In genomic region chr7:74667106-74667505, GRCm38 (mm10) we compare ENCODE assay signal across 22 mouse cellular contexts.
DNase-seq lines count a peak whose midpoint lies in the region; ATAC-seq and TF ChIP-seq lines count a peak whose summit lies in the region.
"Had no signal": no experiment of that assay in that cellular context is flagged by ENCODE, and none has a peak within 500 bp of the region (broad histone marks: within the 10 kb centered on the region; RNA-seq: fewer than 3 reads in every experiment).

No protein-coding gene starts in this region.

- H3K4me1 ChIP-seq in liver, adult 2 months (ENCODE audit: control insufficient read depth, insufficient read depth, low read length): no peaks in the 10 kb centered on the region
- H3K4me1 ChIP-seq in liver, embryonic 12.5 days: no peaks in the 10 kb centered on the region
- H3K4me1 ChIP-seq: hindbrain, embryonic 10.5 days; lung, embryonic 15.5 days; neural tube, embryonic 12.5 days had no signal

- no peaks in the 10 kb centered on the region for H3K27me3 ChIP-seq in liver, adult 2 months (ENCODE audit: control insufficient read depth, insufficient read depth, low read length)
- H3K27me3 ChIP-seq in liver, embryonic 12.5 days (replicated peaks): no peaks in the 10 kb centered on the region
- H3K27me3 ChIP-seq: lung, embryonic 15.5 days; neural tube, embryonic 12.5 days had no signal

- peak; percentile 87 for DNase-seq in heart, adult 11 months
- no peak for DNase-seq in heart, postnatal 36 days
- peak; percentile 4 for DNase-seq in liver, adult 2 months (ENCODE audit: extremely low read depth, low read depth, low spot score)
- DNase-seq in ZHBTc4 (ENCODE audit: low read depth, low spot score): peak; percentile 42
- peak; percentile 33 for DNase-seq in layer of hippocampus, adult 9-10 months (ENCODE audit: low spot score)
- no peak for DNase-seq in natural killer cell, adult 2 months (ENCODE audit: low spot score in 2 of 2)
- no peak for DNase-seq in urinary bladder, postnatal 14 days (ENCODE audit: low spot score)
- DNase-seq: adrenal gland, postnatal 25 days; gastrocnemius, postnatal 10 days; thymus, postnatal 4 days had no signal

- H3K9me3 ChIP-seq in liver, embryonic 12.5 days (replicated peaks): no peaks in the 10 kb centered on the region
- H3K9me3 ChIP-seq: hindbrain, embryonic 10.5 days; lung, embryonic 15.5 days; neural tube, embryonic 12.5 days had no signal

- no peaks in the 10 kb centered on the region for H3K79me2 ChIP-seq in liver, adult 2 months (ENCODE audit: control insufficient read depth, insufficient read depth, low read length)

- no peaks in the 10 kb centered on the region for H3K36me3 ChIP-seq in liver, adult 2 months (ENCODE audit: control insufficient read depth, insufficient read depth, low read length)
- H3K36me3 ChIP-seq in liver, embryonic 12.5 days: no peaks in the 10 kb centered on the region
- H3K36me3 ChIP-seq: hindbrain, embryonic 10.5 days; lung, embryonic 15.5 days; neural tube, embryonic 12.5 days had no signal

- H3K4me3 ChIP-seq in liver, adult 2 months (ENCODE audit: insufficient read depth, low read depth, low read length): no peak overlapping the region
- no peak overlapping the region for H3K4me3 ChIP-seq in liver, embryonic 12.5 days
- H3K4me3 ChIP-seq: hindbrain, embryonic 10.5 days; lung, embryonic 15.5 days; neural tube, embryonic 12.5 days had no signal

- no peak overlapping the region for H3K4me2 ChIP-seq in liver, embryonic 12.5 days
- H3K4me2 ChIP-seq: heart, embryonic 11.5 days; liver, embryonic 11.5 days; lung, embryonic 15.5 days; neural tube, embryonic 12.5 days had no signal

- 53% methylated on average over 3 of the region's 3 CpGs for WGBS in liver, adult 2 months
- WGBS in liver, embryonic 12.5 days (ENCODE audit: insufficient replicate concordance): 52% methylated on average over 3 of the region's 3 CpGs

- intact Hi-C loops in heart, postnatal 36 days (cut with DNase I): no loop called here

- TF ChIP-seq CTCF in liver, adult 2 months (IDR thresholded peaks at IDR 0.05; ENCODE audit: low read depth, low read length): no peak

- no peak overlapping the region for H3K27ac ChIP-seq in liver, adult 2 months (replicated peaks; ENCODE audit: insufficient read depth, low read depth, low read length)
- no peak overlapping the region for H3K27ac ChIP-seq in liver, embryonic 12.5 days
- H3K27ac ChIP-seq: hindbrain, embryonic 10.5 days; kidney, postnatal 0 days; lung, embryonic 15.5 days; neural tube, embryonic 12.5 days; stomach, postnatal 0 days had no signal

- no peak overlapping the region for H3K9ac ChIP-seq in liver, adult 2 months (ENCODE audit: low read depth, low read length)
- H3K9ac ChIP-seq in liver, embryonic 12.5 days: no peak overlapping the region
- H3K9ac ChIP-seq: lung, embryonic 15.5 days; neural tube, embryonic 12.5 days had no signal

- no peak for TF ChIP-seq POLR2A in liver, adult 2 months (IDR thresholded peaks at IDR 0.05; ENCODE audit: extremely low read depth, insufficient read depth, low read length)

- no peak for ATAC-seq in liver, embryonic 12.5 days
- ATAC-seq: activated CD4-positive, CD25-positive, alpha-beta regulatory T cell, adult 4 months; CD4-positive, CD25-positive, alpha-beta regulatory T cell, adult 4 months; forebrain, embryonic 14.5 days; midbrain, embryonic 16.5 days had no signal

Comparison
In these comparisons a context has a peak if more than half of its experiments do, and no peak if none do; other contexts are left out.
1. DNase-seq: peak in heart, adult 11 months (single experiment), liver, adult 2 months (single experiment), ZHBTc4 (single experiment) and layer of hippocampus, adult 9-10 months (single experiment); none in heart, postnatal 36 days (0 of 2), natural killer cell, adult 2 months (0 of 2) and urinary bladder, postnatal 14 days (single experiment).